Mouse (Mus musculus) bone marrow, adult 2 months (tissue): ENCODE results near the gene Clec2l.

ENCODE experiments used
- CTCF ChIP-seq: fragments of 200-500 bp; IDR thresholded peaks from 2 replicates; pipeline ENCODE4 v1.5.1; 2011; ENCODE audit warnings: low read length, control low read depth; ENCODE audit not compliant: control insufficient read depth, insufficient read depth
- POLR2A ChIP-seq: fragments of 200-500 bp; IDR thresholded peaks from 2 replicates; pipeline ENCODE4 v1.6.1; 2011; ENCODE audit warnings: low read depth, mild to moderate bottlenecking, control low read depth, low read length, borderline replicate concordance; ENCODE audit not compliant: control insufficient read depth

DNA sequence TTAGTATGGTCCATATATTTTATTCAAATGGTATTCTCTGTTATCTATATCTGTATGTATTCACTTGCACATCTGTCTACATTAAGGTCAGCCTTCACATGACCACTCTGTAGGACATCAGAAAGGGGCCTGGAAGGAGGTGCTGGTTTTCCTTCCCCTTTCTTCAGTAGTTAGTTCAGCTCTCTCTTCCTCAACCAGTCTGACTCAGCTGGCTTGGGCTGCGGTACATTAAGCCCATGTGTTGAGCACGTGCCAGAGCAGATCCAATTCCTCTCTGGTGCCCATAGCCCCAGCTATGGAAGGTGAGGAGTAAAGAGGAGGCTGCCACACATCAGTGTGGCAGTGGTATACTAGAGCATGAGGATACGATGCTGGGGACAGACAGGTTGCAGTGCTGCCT, 47.6 kb downstream of the Clec2l start:
- TF ChIP-seq POLR2A (no peak), CTCF (no peak)
